Mouse (Mus musculus): ENCODE data around the gene Skor1. TPM values are rescaled to one million over a fixed set of nuclear protein-coding genes. Genes with fewer than 3 reads are reported as not detected.

The Skor1 gene
- total and polyA plus RNA-seq, 3 experiments, result 0.05 TPM; not detected in 2

GRCm38 (mm10) chr9:63143227-63143626 is 5.5 kb downstream of the Skor1 start:
- ATAC-seq (ENCODE audit: extremely low read depth, insufficient number of reproducible peaks, low FRiP score, poor library complexity, severe bottlenecking), result no peak
- no peak for DNase-seq (ENCODE audit: low spot score)
- H3K4me1 ChIP-seq (ENCODE audit: insufficient read depth, low read depth, low read length), result peaks cover 2% of the 10 kb centered on the region; the same call in 1 of the 2 replicates
- H3K4me3 ChIP-seq (ENCODE audit: low read depth, low read length), result no peak overlapping the region; the same call in 1 of the 2 replicates
- H3K27me3 ChIP-seq (ENCODE audit: insufficient read depth, low read length), result peaks cover 46% of the 10 kb centered on the region
- H3K9me3 ChIP-seq (replicated peaks), result peaks cover 61% of the 10 kb centered on the region
- H3K36me3 ChIP-seq (replicated peaks), result no peaks in the 10 kb centered on the region
- no peak for TF ChIP-seq TAL1 (conservative IDR thresholded peaks at IDR 0.05; ENCODE audit: low read depth, low read length)
- TF ChIP-seq POLR2AphosphoS5 (IDR thresholded peaks at IDR 0.05; ENCODE audit: insufficient replicate concordance, low read depth, low read length), result no peak
- no peak for TF ChIP-seq CTCF (IDR thresholded peaks at IDR 0.05; ENCODE audit: low read depth, low read length)
- no peak for TF ChIP-seq GATA1 (IDR thresholded peaks at IDR 0.05; ENCODE audit: borderline replicate concordance, low read length)
- TF ChIP-seq GATA2 (IDR thresholded peaks at IDR 0.05; ENCODE audit: borderline replicate concordance, low read depth, low read length), result no peak

- H3K4me3 ChIP-seq (ENCODE audit: low read depth, low read length), result no peak overlapping the region
- TF ChIP-seq CTCF (IDR thresholded peaks at IDR 0.05; ENCODE audit: low read depth, low read length) (no peak), POLR2AphosphoS5 (IDR thresholded peaks at IDR 0.05; ENCODE audit: insufficient replicate concordance, low read depth, low read length) (no peak), TAL1 (conservative IDR thresholded peaks at IDR 0.05; ENCODE audit: low read depth, low read length) (no peak), GATA1 (IDR thresholded peaks at IDR 0.05; ENCODE audit: borderline replicate concordance, low read length) (no peak), GATA2 (IDR thresholded peaks at IDR 0.05; ENCODE audit: borderline replicate concordance, low read depth, low read length) (no peak)
- no peak for DNase-seq (ENCODE audit: low spot score)
- no peak for ATAC-seq (ENCODE audit: extremely low read depth, insufficient number of reproducible peaks, low FRiP score, poor library complexity, severe bottlenecking)
- peaks cover 54% of the 10 kb centered on the region for H3K9me3 ChIP-seq (replicated peaks)
- H3K27me3 ChIP-seq (ENCODE audit: insufficient read depth, low read length), result peaks cover 49% of the 10 kb centered on the region
- H3K36me3 ChIP-seq (replicated peaks), result no peaks in the 10 kb centered on the region
- peaks cover 2% of the 10 kb centered on the region; the same call in 1 of the 2 replicates for H3K4me1 ChIP-seq (ENCODE audit: insufficient read depth, low read depth, low read length)
Observed at GRCm38 (mm10) chr9:63142335-63143036, 6.3 kb downstream of the Skor1 start.

GRCm38 (mm10) chr9:63141641-63142334 is 7.0 kb downstream of the Skor1 start:
- ATAC-seq (ENCODE audit: extremely low read depth, insufficient number of reproducible peaks, low FRiP score, poor library complexity, severe bottlenecking), result no peak
- DNase-seq (ENCODE audit: low spot score), result no peak
- peaks cover 56% of the 10 kb centered on the region for H3K27me3 ChIP-seq (ENCODE audit: insufficient read depth, low read length)
- H3K36me3 ChIP-seq (replicated peaks), result no peaks in the 10 kb centered on the region
- H3K4me3 ChIP-seq (ENCODE audit: low read depth, low read length), result no peak overlapping the region
- TF ChIP-seq POLR2AphosphoS5 (IDR thresholded peaks at IDR 0.05; ENCODE audit: insufficient replicate concordance, low read depth, low read length) (no peak), GATA2 (IDR thresholded peaks at IDR 0.05; ENCODE audit: borderline replicate concordance, low read depth, low read length) (no peak), CTCF (IDR thresholded peaks at IDR 0.05; ENCODE audit: low read depth, low read length) (no peak), GATA1 (IDR thresholded peaks at IDR 0.05; ENCODE audit: borderline replicate concordance, low read length) (no peak), TAL1 (conservative IDR thresholded peaks at IDR 0.05; ENCODE audit: low read depth, low read length) (no peak)
- peaks cover 2% of the 10 kb centered on the region; the same call in 1 of the 2 replicates for H3K4me1 ChIP-seq (ENCODE audit: insufficient read depth, low read depth, low read length)
- H3K9me3 ChIP-seq (replicated peaks), result peaks cover 49% of the 10 kb centered on the region

GRCm38 (mm10) chr9:63140211-63140610 is 8.6 kb downstream of the Skor1 start:
- Histone ChIP-seq H3K4me3 (ENCODE audit: low read depth, low read length) (no peak overlapping the region), H3K4me1 (ENCODE audit: insufficient read depth, low read depth, low read length) (peaks cover 8% of the 10 kb centered on the region), H3K27me3 (ENCODE audit: insufficient read depth, low read length) (peaks cover 64% of the 10 kb centered on the region), H3K36me3 (replicated peaks) (no peaks in the 10 kb centered on the region), H3K9me3 (replicated peaks) (peaks cover 33% of the 10 kb centered on the region)
- DNase-seq (ENCODE audit: low spot score), result no peak
- no peak for ATAC-seq (ENCODE audit: extremely low read depth, insufficient number of reproducible peaks, low FRiP score, poor library complexity, severe bottlenecking)
- no peak for TF ChIP-seq GATA1 (IDR thresholded peaks at IDR 0.05; ENCODE audit: borderline replicate concordance, low read length)
- no peak for TF ChIP-seq POLR2AphosphoS5 (IDR thresholded peaks at IDR 0.05; ENCODE audit: insufficient replicate concordance, low read depth, low read length)
- TF ChIP-seq TAL1 (conservative IDR thresholded peaks at IDR 0.05; ENCODE audit: low read depth, low read length), result no peak
- no peak for TF ChIP-seq CTCF (IDR thresholded peaks at IDR 0.05; ENCODE audit: low read depth, low read length)
- no peak for TF ChIP-seq GATA2 (IDR thresholded peaks at IDR 0.05; ENCODE audit: borderline replicate concordance, low read depth, low read length)

- Histone ChIP-seq H3K36me3 (replicated peaks) (no peaks in the 10 kb centered on the region), H3K27me3 (ENCODE audit: insufficient read depth, low read length) (peaks cover 69% of the 10 kb centered on the region), H3K4me3 (ENCODE audit: low read depth, low read length) (no peak overlapping the region), H3K4me1 (ENCODE audit: insufficient read depth, low read depth, low read length) (peaks cover 13% of the 10 kb centered on the region), H3K9me3 (replicated peaks) (peaks cover 27% of the 10 kb centered on the region)
- ATAC-seq (ENCODE audit: extremely low read depth, insufficient number of reproducible peaks, low FRiP score, poor library complexity, severe bottlenecking) (no peak), DNase-seq (ENCODE audit: low spot score) (no peak)
- no peak for TF ChIP-seq CTCF (IDR thresholded peaks at IDR 0.05; ENCODE audit: low read depth, low read length)
- no peak for TF ChIP-seq GATA1 (IDR thresholded peaks at IDR 0.05; ENCODE audit: borderline replicate concordance, low read length)
- TF ChIP-seq GATA2 (IDR thresholded peaks at IDR 0.05; ENCODE audit: borderline replicate concordance, low read depth, low read length), result no peak
- TF ChIP-seq TAL1 (conservative IDR thresholded peaks at IDR 0.05; ENCODE audit: low read depth, low read length), result no peak
- TF ChIP-seq POLR2AphosphoS5 (IDR thresholded peaks at IDR 0.05; ENCODE audit: insufficient replicate concordance, low read depth, low read length), result no peak
Observed at GRCm38 (mm10) chr9:63139661-63140060, 9.1 kb downstream of the Skor1 start.

GRCm38 (mm10) chr9:63138481-63138967 is 10.2 kb downstream of the Skor1 start:
- no peak for TF ChIP-seq GATA1 (IDR thresholded peaks at IDR 0.05; ENCODE audit: borderline replicate concordance, low read length)
- no peak for TF ChIP-seq TAL1 (conservative IDR thresholded peaks at IDR 0.05; ENCODE audit: low read depth, low read length)
- TF ChIP-seq POLR2AphosphoS5 (IDR thresholded peaks at IDR 0.05; ENCODE audit: insufficient replicate concordance, low read depth, low read length), result no peak
- no peak for TF ChIP-seq GATA2 (IDR thresholded peaks at IDR 0.05; ENCODE audit: borderline replicate concordance, low read depth, low read length)
- no peak for TF ChIP-seq CTCF (IDR thresholded peaks at IDR 0.05; ENCODE audit: low read depth, low read length)
- DNase-seq (ENCODE audit: low spot score) (no peak), ATAC-seq (ENCODE audit: extremely low read depth, insufficient number of reproducible peaks, low FRiP score, poor library complexity, severe bottlenecking) (no peak)
- Histone ChIP-seq H3K4me3 (ENCODE audit: low read depth, low read length) (no peak overlapping the region; the same call in 1 of the 2 replicates), H3K4me1 (ENCODE audit: insufficient read depth, low read depth, low read length) (peaks cover 19% of the 10 kb centered on the region), H3K9me3 (replicated peaks) (peaks cover 16% of the 10 kb centered on the region), H3K36me3 (replicated peaks) (no peaks in the 10 kb centered on the region), H3K27me3 (ENCODE audit: insufficient read depth, low read length) (peaks cover 77% of the 10 kb centered on the region)
